Mouse (Mus musculus): Measurements from ENCODE around the gene Gm21773.
"Not testable (repeated sequence)": the region's sequence is repeated elsewhere in the genome, so short reads cannot be mapped to it uniquely, and the experiment has no call there.

The Gm21773 gene

DNA sequence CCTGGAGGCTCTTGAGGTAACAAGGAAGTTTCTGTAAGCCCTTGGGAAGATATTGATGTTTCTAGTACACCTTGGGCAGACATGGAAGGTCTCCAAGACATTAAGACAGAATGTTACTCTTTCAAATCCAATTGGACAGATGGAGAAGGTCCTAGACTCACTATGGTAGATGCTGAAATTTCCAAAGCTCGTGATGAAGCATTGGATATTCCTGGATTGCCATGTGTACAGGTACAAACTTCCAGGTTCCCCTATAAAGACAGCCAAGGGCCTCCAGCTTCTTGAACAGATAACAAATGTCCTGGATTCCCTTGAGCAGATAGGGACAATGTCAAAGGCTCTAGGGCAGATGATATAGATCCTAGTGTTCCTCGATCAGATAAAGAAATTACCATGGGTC, at the start of gene Gm21773:
Gm21773 (minus strand) TSS at position 101 of the 400 bp plus-strand sequence.
- not testable (repeated sequence) for DNase-seq
